Mouse (Mus musculus) E14TG2a.4 (cell line): ENCODE measurements around the gene Chia1.

ENCODE experiments used
- CTCF ChIP-seq: conservative IDR thresholded peaks from 2 replicates; pipeline ENCODE4 v1.5.1; 2014; ENCODE audit warnings: low read length
- NANOG ChIP-seq: IDR thresholded peaks from 2 replicates; pipeline ENCODE4 v1.6.1; 2014; ENCODE audit warnings: borderline replicate concordance, low read length, mixed read lengths

DNA sequence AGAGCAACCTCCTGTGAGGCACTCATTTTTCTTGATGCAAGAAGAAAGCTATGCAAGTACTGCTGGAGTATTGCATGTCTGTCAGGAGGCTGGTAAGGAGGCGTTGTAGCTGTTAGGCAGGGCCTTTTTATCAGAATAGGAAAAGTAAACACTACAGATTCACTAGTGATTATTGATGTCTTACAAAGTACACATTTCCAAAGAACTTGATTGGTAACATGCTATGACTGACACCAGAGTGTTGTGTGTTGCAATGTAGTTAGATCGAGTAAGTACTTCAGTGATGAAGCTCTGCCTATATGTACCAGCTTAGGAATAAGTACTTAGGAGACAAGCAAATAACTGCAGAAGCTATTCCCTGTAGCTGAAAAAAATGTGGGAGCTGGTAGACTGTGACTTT, 42.0 kb upstream of the Chia1 start:
- no peak for TF ChIP-seq CTCF
- no peak for TF ChIP-seq NANOG
